Mouse (Mus musculus): ENCODE results near the gene Tsfm. TPM values are rescaled to one million over a fixed set of nuclear protein-coding genes. Genes with fewer than 3 reads are reported as not detected.
A peak's percentile ranks its signal among the peaks of the same experiment; 100 is the strongest.

Tsfm gene
- polyA plus RNA-seq, 1 experiment from 2014 or later = 91.4 TPM

GRCm38 (mm10) chr10:126987183-126988118, 43.2 kb downstream of the Tsfm start:
- H3K27ac ChIP-seq = no peak overlapping the region
- no peaks in the 10 kb centered on the region for H3K27me3 ChIP-seq (ENCODE audit: insufficient read depth, poor library complexity, severe bottlenecking)
- no peak for DNase-seq (ENCODE audit: low spot score)
- 0 out of 2 replicates have a peak overlapping the region, but pooled peaks have one; percentile 6 for H3K4me3 ChIP-seq
- no peaks in the 10 kb centered on the region for H3K9me3 ChIP-seq
- peaks cover 73% of the 10 kb centered on the region for H3K4me1 ChIP-seq (replicated peaks)
- H3K36me3 ChIP-seq = peaks cover 32% of the 10 kb centered on the region
- WGBS = 58% methylated on average over 8 of the region's 8 CpGs

GRCm38 (mm10) chr10:126986541-126986961, 44.1 kb downstream of the Tsfm start:
- DNase-seq (ENCODE audit: low spot score) = no peak
- WGBS = 70% methylated on average over 4 of the region's 4 CpGs
- Histone ChIP-seq H3K4me1 (replicated peaks) (peaks cover 82% of the 10 kb centered on the region), H3K9me3 (no peaks in the 10 kb centered on the region), H3K27me3 (ENCODE audit: insufficient read depth, poor library complexity, severe bottlenecking) (no peaks in the 10 kb centered on the region), H3K27ac (peak overlapping the region; percentile 54; the same call in 1 of the 2 replicates), H3K36me3 (peaks cover 23% of the 10 kb centered on the region), H3K4me3 (0 out of 2 replicates have a peak overlapping the region, but pooled peaks have one; percentile 11)

- peaks cover 15% of the 10 kb centered on the region; the same call in 1 of the 2 replicates for H3K36me3 ChIP-seq
- H3K9me3 ChIP-seq = no peaks in the 10 kb centered on the region
- no peaks in the 10 kb centered on the region for H3K27me3 ChIP-seq (ENCODE audit: insufficient read depth, poor library complexity, severe bottlenecking)
- H3K4me1 ChIP-seq (replicated peaks) = peaks cover 90% of the 10 kb centered on the region
- H3K27ac ChIP-seq = no peak overlapping the region; the same call in 1 of the 2 replicates
- H3K4me3 ChIP-seq = no peak overlapping the region
- 93% methylated on average over 9 of the region's 9 CpGs for WGBS
- no peak for DNase-seq (ENCODE audit: low spot score)
Observed at GRCm38 (mm10) chr10:126985579-126985978, 45.1 kb downstream of the Tsfm start.

- Histone ChIP-seq H3K36me3 (peaks cover 15% of the 10 kb centered on the region; the same call in 1 of the 2 replicates), H3K27me3 (ENCODE audit: insufficient read depth, poor library complexity, severe bottlenecking) (no peaks in the 10 kb centered on the region), H3K27ac (peak overlapping the region; percentile 60), H3K4me3 (0 out of 2 replicates have a peak overlapping the region, but pooled peaks have one; percentile 4), H3K9me3 (no peaks in the 10 kb centered on the region), H3K4me1 (replicated peaks) (peaks cover 90% of the 10 kb centered on the region)
- DNase-seq (ENCODE audit: low spot score) = no peak
- 83% methylated on average over 4 of the region's 4 CpGs for WGBS
Observed at GRCm38 (mm10) chr10:126985127-126985526, 45.5 kb downstream of the Tsfm start.

- Histone ChIP-seq H3K27ac (peak overlapping the region; percentile 60), H3K9me3 (no peaks in the 10 kb centered on the region), H3K27me3 (ENCODE audit: insufficient read depth, poor library complexity, severe bottlenecking) (no peaks in the 10 kb centered on the region), H3K4me3 (0 out of 2 replicates have a peak overlapping the region, but pooled peaks have one; percentile 4), H3K36me3 (peaks cover 15% of the 10 kb centered on the region; the same call in 1 of the 2 replicates), H3K4me1 (replicated peaks) (peaks cover 92% of the 10 kb centered on the region)
- no peak for DNase-seq (ENCODE audit: low spot score)
- WGBS = 52% methylated on average over 5 of the region's 5 CpGs
Observed at GRCm38 (mm10) chr10:126984189-126985004, 46.2 kb downstream of the Tsfm start.

GRCm38 (mm10) chr10:126983193-126983725, 47.4 kb downstream of the Tsfm start:
- 62% methylated on average over 14 of the region's 14 CpGs for WGBS
- peaks cover 89% of the 10 kb centered on the region for H3K4me1 ChIP-seq (replicated peaks)
- no peaks in the 10 kb centered on the region for H3K9me3 ChIP-seq
- DNase-seq (ENCODE audit: low spot score) = no peak
- peaks cover 15% of the 10 kb centered on the region; the same call in 1 of the 2 replicates for H3K36me3 ChIP-seq
- no peak overlapping the region for H3K4me3 ChIP-seq
- 0 out of 2 replicates have a peak overlapping the region, but pooled peaks have one; percentile 30 for H3K27ac ChIP-seq
- no peaks in the 10 kb centered on the region for H3K27me3 ChIP-seq (ENCODE audit: insufficient read depth, poor library complexity, severe bottlenecking)

GRCm38 (mm10) chr10:126981746-126982145, 48.9 kb downstream of the Tsfm start:
- Histone ChIP-seq H3K9me3 (no peaks in the 10 kb centered on the region), H3K36me3 (peaks cover 13% of the 10 kb centered on the region; the same call in 1 of the 2 replicates), H3K27me3 (ENCODE audit: insufficient read depth, poor library complexity, severe bottlenecking) (no peaks in the 10 kb centered on the region), H3K4me1 (replicated peaks) (peaks cover 88% of the 10 kb centered on the region), H3K4me3 (peak overlapping the region; percentile 99), H3K27ac (no peak overlapping the region)
- 70% methylated on average over 3 of the region's 3 CpGs for WGBS
- DNase-seq (ENCODE audit: low spot score) = no peak

GRCm38 (mm10) chr10:126980933-126981530, 49.6 kb downstream of the Tsfm start:
- Histone ChIP-seq H3K27ac (peak overlapping the region; percentile 99), H3K4me1 (replicated peaks) (peaks cover 84% of the 10 kb centered on the region), H3K9me3 (no peaks in the 10 kb centered on the region), H3K27me3 (ENCODE audit: insufficient read depth, poor library complexity, severe bottlenecking) (peaks cover 4% of the 10 kb centered on the region; the same call in 1 of the 2 replicates), H3K36me3 (peaks cover 10% of the 10 kb centered on the region; the same call in 1 of the 2 replicates), H3K4me3 (peak overlapping the region; percentile 99)
- WGBS = 7% methylated on average over 11 of the region's 11 CpGs
- DNase-seq (ENCODE audit: low spot score) = peak; percentile 45

- H3K9me3 ChIP-seq = no peaks in the 10 kb centered on the region
- peaks cover 10% of the 10 kb centered on the region for H3K27me3 ChIP-seq (ENCODE audit: insufficient read depth, poor library complexity, severe bottlenecking)
- DNase-seq (ENCODE audit: low spot score) = peak; percentile 61
- peak overlapping the region; percentile 99 for H3K27ac ChIP-seq
- WGBS = 1% methylated on average over 16 of the region's 16 CpGs
- peaks cover 79% of the 10 kb centered on the region for H3K4me1 ChIP-seq (replicated peaks)
- H3K36me3 ChIP-seq = peaks cover 5% of the 10 kb centered on the region; the same call in 1 of the 2 replicates
- peak overlapping the region; percentile 99 for H3K4me3 ChIP-seq
Observed at GRCm38 (mm10) chr10:126980221-126980932, 50.3 kb downstream of the Tsfm start.

- peak; percentile 65 for DNase-seq (ENCODE audit: low spot score)
- under 1% methylated on average over 55 of the region's 57 CpGs for WGBS
- H3K27me3 ChIP-seq (ENCODE audit: insufficient read depth, poor library complexity, severe bottlenecking) = peaks cover 13% of the 10 kb centered on the region
- peak overlapping the region; percentile 99 for H3K27ac ChIP-seq
- H3K9me3 ChIP-seq = no peaks in the 10 kb centered on the region
- peak overlapping the region; percentile 99 for H3K4me3 ChIP-seq
- H3K36me3 ChIP-seq = peaks cover under 1% of the 10 kb centered on the region; the same call in 1 of the 2 replicates
- peaks cover 75% of the 10 kb centered on the region for H3K4me1 ChIP-seq (replicated peaks)
Observed at GRCm38 (mm10) chr10:126979636-126980151, 50.9 kb downstream of the Tsfm start.

GRCm38 (mm10) chr10:126979121-126979635, 51.5 kb downstream of the Tsfm start:
- peak; percentile 52 for DNase-seq (ENCODE audit: low spot score)
- peaks cover 13% of the 10 kb centered on the region for H3K27me3 ChIP-seq (ENCODE audit: insufficient read depth, poor library complexity, severe bottlenecking)

More at GRCm38 (mm10) chr10:126979121-126979635, 51.5 kb downstream of the Tsfm start:
- Histone ChIP-seq H3K4me1 (replicated peaks) (peaks cover 69% of the 10 kb centered on the region), H3K4me3 (peak overlapping the region; percentile 99), H3K27ac (peak overlapping the region; percentile 99), H3K36me3 (no peaks in the 10 kb centered on the region), H3K9me3 (no peaks in the 10 kb centered on the region)
- under 1% methylated on average over 62 of the region's 62 CpGs for WGBS
